Mouse (Mus musculus) midbrain, postnatal 0 days (tissue): Measurements from ENCODE around the gene Pprc1. TPM values are rescaled to one million over a fixed set of nuclear protein-coding genes. Genes with fewer than 3 reads are reported as not detected.

ENCODE experiments used
- ATAC-seq: fragments of 200-750 bp; cut with Nextera tagmentation; 2 replicates; pipeline ENCODE4 v1.8.0; 2017; ENCODE audit warnings: moderate number of reproducible peaks, mild to moderate bottlenecking, moderate TSS enrichment, moderate library complexity; ENCODE audit not compliant: low FRiP score
- DNase-seq: peaks from one replicate; pipeline ENCODE4 v3.0.0-alpha.2; 2015; ENCODE audit warnings: low spot score
- H3K27ac ChIP-seq: fragments of 300-500 bp; sonication (generic); 2 replicates; pipeline ENCODE4 v1.5.1; 2014; ENCODE audit warnings: low read depth, mild to moderate bottlenecking, low read length, mixed read lengths
- H3K27me3 ChIP-seq: fragments of 300-500 bp; sonication (generic); 2 replicates; pipeline ENCODE4 v1.6.1; 2014; ENCODE audit warnings: low read length, control low read depth, mixed read lengths; ENCODE audit not compliant: insufficient read depth
- H3K36me3 ChIP-seq: fragments of 300-500 bp; sonication (generic); 2 replicates; pipeline ENCODE4 v1.6.1; 2014; ENCODE audit warnings: low read length, control low read depth, mixed read lengths; ENCODE audit not compliant: insufficient read depth
- H3K4me1 ChIP-seq: fragments of 300-500 bp; sonication (generic); 2 replicates; pipeline ENCODE4 v1.6.1; 2014; ENCODE audit warnings: mild to moderate bottlenecking, control low read depth, antibody characterized with exemption, low read length, mixed read lengths; ENCODE audit not compliant: insufficient read depth
- H3K4me2 ChIP-seq: fragments of 300-500 bp; sonication (generic); 2 replicates; pipeline ENCODE4 v1.6.1; 2014; ENCODE audit warnings: low read depth, mild to moderate bottlenecking, low read length, mixed read lengths; ENCODE audit not compliant: poor library complexity, severe bottlenecking
- H3K4me3 ChIP-seq: fragments of 300-500 bp; sonication (generic); 2 replicates; pipeline ENCODE4 v1.5.1; 2014; ENCODE audit warnings: low read depth, mild to moderate bottlenecking, low read length, moderate library complexity
- H3K9ac ChIP-seq: fragments of 300-500 bp; sonication (generic); replicated peaks from 2 replicates; pipeline ENCODE4 v1.6.1; 2014; ENCODE audit warnings: mild to moderate bottlenecking, low read length, moderate library complexity, mixed read lengths; ENCODE audit not compliant: poor library complexity, severe bottlenecking
- H3K9me3 ChIP-seq: fragments of 300-500 bp; sonication (generic); 2 replicates; pipeline ENCODE4 v1.6.1; 2016; ENCODE audit warnings: low read length, control low read depth
- CTCF ChIP-seq: IDR thresholded peaks from 2 replicates; pipeline ENCODE4 v1.5.1; 2016; ENCODE audit warnings: antibody characterized with exemption, mild to moderate bottlenecking
- WGBS: fragments of 180-500 bp; shearing (Covaris S2); extraction: QIAGEN DNeasy Blood & Tissue Kit; methylation state at CpG from one replicate; pipeline ENCODE4 v1.1.7; 2014; 5-methylcytosine and 5-hydroxymethylcytosine counted together
- polyA plus RNA-seq: library from polyadenylated mRNA; unstranded; fragments of >200 nt; fragmentation: Nextera tagmentation; extraction: Ambion mirVana; gene quantifications from 2 replicates; pipeline ENCODE4 v1.2.1, GENCODE M21; 2015
- total RNA-seq: library from RNA; depleted of rRNA; stranded (reverse); fragments of >200 nt; gene quantifications from 2 replicates; pipeline ENCODE4 v1.2.3, GENCODE M21; 2014

Pprc1 gene
- total and polyA plus RNA-seq, 2 experiments from 2014 or later, result 8.8 to 10.4 TPM

DNA sequence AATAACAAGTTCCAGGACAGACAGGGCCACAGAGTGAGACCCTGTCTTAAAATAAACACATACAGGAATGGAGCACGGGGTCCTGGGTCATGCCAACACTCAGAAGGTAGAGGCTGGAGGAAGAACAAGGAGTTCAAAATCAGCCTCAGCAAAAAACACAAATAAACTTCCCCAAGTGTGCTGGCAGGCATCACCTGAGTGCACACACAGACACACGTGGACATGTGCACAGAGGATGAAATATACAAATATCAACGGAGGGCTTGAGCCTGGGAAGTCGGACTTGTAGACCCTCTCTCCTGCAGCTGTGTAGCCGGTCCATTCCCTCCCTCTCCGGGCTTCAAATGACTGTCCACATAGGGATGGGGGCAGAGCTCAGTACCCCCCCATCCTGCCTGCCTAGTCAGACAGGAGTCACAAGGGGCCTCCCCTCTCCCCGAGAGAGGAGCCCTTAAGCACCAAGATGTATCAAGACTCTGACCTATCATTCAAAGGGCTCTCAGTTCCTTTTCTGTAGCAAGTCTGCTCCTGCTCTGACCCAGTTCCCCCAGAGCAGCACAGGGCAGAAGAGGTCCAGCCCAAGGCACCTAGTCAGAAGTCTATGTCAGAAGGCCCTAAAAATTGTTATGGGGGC, 3.3 kb upstream of the Pprc1 start:
- Histone ChIP-seq H3K27ac (peak overlapping the region; percentile 81), H3K4me2 (peak overlapping the region; percentile 90)

DNA sequence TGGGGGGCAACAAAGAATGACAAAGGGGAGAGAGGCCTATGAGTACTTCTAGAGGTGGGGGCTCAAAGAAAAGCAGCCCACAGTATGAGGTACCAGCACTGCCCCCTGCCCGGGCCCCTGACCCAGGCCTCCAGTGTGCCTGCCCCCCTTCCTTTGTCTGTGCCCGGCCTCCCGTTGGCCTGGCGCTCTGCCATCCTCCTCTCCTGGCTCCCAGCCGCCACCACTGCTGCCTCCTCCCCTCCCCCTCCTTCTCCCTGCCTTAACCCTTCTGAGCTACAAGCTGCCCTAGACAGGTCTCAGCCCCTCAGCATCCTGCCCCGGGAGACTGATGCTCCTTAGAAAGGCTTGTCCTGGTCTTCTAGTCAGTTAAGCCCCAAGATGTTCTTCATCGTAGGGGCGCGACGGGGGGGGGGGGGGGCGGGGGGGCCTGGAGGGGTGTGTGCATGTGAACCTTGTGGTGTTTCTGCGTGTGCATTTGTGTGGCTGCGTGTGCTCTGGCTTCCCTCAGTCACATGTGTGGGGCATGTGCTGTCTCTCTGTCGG, 2.7 kb upstream of the Pprc1 start:
- DNase-seq (peak; percentile 80), ATAC-seq (no peak)
- H3K36me3 ChIP-seq, result no peaks in the 10 kb centered on the region
- H3K9me3 ChIP-seq, result no peaks in the 10 kb centered on the region
- 1% methylated on average over 10 of the region's 14 CpGs for WGBS
- H3K27ac ChIP-seq, result peak overlapping the region; percentile 81
- peak overlapping the region; percentile 64 for H3K9ac ChIP-seq
- peak overlapping the region; percentile 90 for H3K4me2 ChIP-seq
- peaks cover 52% of the 10 kb centered on the region for H3K4me1 ChIP-seq
- no peaks in the 10 kb centered on the region for H3K27me3 ChIP-seq
- TF ChIP-seq CTCF, result no peak
- H3K4me3 ChIP-seq, result peak overlapping the region; percentile 93

More for the DNA sequence above, 3.3 kb upstream of the Pprc1 start:
- H3K9ac ChIP-seq, result peak overlapping the region; percentile 64
- no peak for TF ChIP-seq CTCF
- no peak for ATAC-seq
- peaks cover 56% of the 10 kb centered on the region for H3K4me1 ChIP-seq
- no peak for DNase-seq
- H3K9me3 ChIP-seq, result no peaks in the 10 kb centered on the region
- H3K27me3 ChIP-seq, result no peaks in the 10 kb centered on the region
- WGBS, result 11% methylated on average over 7 of the region's 7 CpGs
- peak overlapping the region; percentile 93 for H3K4me3 ChIP-seq
- H3K36me3 ChIP-seq, result no peaks in the 10 kb centered on the region

DNA sequence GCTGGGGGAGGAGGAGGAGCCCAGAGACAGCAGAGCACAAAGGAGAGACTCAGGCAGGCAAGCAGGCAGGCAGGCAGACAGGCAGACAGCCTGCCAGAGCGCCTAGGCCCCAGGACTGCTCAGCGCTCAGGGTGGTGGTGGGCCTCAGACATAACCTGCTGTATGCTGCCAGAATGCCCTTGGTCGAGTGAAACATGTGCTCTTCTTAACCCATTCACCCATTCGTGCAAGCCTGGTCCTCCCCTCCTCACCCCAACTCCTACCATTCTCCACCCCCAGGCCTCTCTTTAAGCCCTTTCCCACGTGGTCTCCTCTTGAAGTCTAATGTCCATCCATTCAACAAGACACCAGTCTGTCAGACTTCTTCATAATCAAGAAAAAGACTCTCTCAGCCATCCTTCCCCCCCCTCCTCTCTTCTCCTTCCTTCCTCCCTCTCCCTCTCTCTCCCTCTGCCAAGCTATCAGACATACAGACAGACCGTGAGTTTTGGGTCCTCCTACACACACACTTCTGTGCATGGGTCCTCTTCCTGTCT, 2.1 kb upstream of the Pprc1 start:
- peak overlapping the region; percentile 81 for H3K27ac ChIP-seq
- no peaks in the 10 kb centered on the region for H3K27me3 ChIP-seq
- H3K9me3 ChIP-seq, result no peaks in the 10 kb centered on the region
- peak; percentile 56 for DNase-seq
- peak overlapping the region; percentile 93 for H3K4me3 ChIP-seq
- H3K9ac ChIP-seq, result peak overlapping the region; percentile 64
- WGBS, result under 1% methylated on average over 6 of the region's 6 CpGs
- no peak for ATAC-seq
- TF ChIP-seq CTCF, result no peak
- H3K4me2 ChIP-seq, result peak overlapping the region; percentile 90
- no peaks in the 10 kb centered on the region for H3K36me3 ChIP-seq
- H3K4me1 ChIP-seq, result peaks cover 46% of the 10 kb centered on the region

DNA sequence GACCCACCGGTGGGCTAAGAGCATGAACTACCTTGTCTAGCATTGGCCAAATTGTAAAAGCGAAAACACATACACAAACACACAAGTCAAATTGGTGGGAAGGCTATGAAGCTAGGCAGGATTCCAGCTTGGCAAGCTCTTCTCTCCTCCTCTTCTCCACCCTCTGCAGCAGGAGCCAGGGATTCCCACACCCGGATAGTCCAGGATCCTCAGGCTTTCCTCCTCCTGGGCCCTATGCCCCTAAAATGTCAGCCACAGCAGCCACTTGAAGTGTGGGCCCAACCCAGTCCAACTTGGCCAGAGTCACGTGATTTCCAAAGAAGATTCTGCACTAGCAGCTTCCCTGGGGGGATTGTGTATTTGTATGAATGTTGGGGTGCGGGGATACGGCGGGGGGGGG, 1.3 kb upstream of the Pprc1 start:
- Histone ChIP-seq H3K27ac (peak overlapping the region; percentile 81), H3K9me3 (no peaks in the 10 kb centered on the region), H3K4me3 (peak overlapping the region; percentile 93), H3K9ac (0 out of 2 replicates have a peak overlapping the region, but pooled peaks have one; percentile 64), H3K4me1 (peaks cover 38% of the 10 kb centered on the region), H3K36me3 (no peaks in the 10 kb centered on the region), H3K27me3 (no peaks in the 10 kb centered on the region), H3K4me2 (peak overlapping the region; percentile 90)
- no peak for TF ChIP-seq CTCF
- DNase-seq, result peak; percentile 42
- WGBS, result 46% methylated on average over 7 of the region's 7 CpGs
- ATAC-seq, result no peak

DNA sequence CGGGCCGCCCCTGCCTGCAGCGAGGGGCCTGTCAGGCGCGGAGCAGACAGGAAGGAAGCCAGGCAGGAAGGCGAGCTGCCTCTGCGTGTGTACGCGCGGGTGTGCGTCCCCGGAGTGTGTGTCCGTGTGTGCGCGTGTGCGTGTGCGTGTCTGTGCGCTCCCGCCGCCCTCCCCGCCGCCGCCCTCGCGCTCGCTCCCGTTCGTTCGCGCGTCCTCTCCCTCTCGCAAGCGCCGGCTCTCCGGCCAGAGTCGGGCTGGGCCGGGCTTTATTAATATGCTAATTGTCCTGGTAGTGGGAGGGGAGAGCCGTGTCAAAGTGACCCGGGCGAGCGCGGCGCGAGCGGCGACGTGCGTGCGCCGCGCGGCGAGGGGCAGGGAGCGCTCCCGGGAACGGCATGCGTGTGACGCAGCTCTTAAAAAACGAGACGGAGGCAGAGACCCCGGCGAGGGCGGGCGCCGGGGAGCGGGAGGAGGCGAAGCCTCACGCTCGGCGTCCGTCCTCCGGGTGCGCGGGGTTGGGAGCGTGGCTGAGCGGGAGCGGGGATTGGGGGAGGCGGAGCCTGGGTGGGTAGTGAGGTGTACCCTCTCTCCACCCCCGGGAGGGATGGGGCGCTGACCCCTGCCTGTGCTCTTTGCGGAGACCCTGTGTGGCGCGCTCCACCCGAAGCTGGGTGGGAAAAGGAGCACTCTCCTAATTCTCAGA, 458 bp downstream of the Pprc1 start, which contains the start of gene Ldb1:
Gene Ldb1 (minus strand): TSS at position 222 of the 703 bp plus-strand sequence.
- Histone ChIP-seq H3K9ac (peak within 1 kb of the TSS; percentile 99), H3K27ac (peak within 1 kb of the TSS; percentile 96), H3K4me3 (peak within 1 kb of the TSS; percentile 93), H3K4me2 (peak within 1 kb of the TSS; percentile 90), H3K9me3 (no peaks in the 10 kb centered on the region), H3K36me3 (no peaks in the 10 kb centered on the region), H3K27me3 (no peaks in the 10 kb centered on the region), H3K4me1 (peaks cover 31% of the 10 kb centered on the region)
- peak; percentile 92 for DNase-seq
- under 1% methylated on average over 64 of the region's 84 CpGs for WGBS
- ATAC-seq, result peak; percentile 86
- 0 out of 2 replicates have a peak, but pooled peaks have one; percentile 1 for TF ChIP-seq CTCF
